Mouse (Mus musculus): ENCODE results near the gene H2-Q4. TPM values are rescaled to one million over a fixed set of nuclear protein-coding genes. Genes with fewer than 3 reads are reported as not detected.

H2-Q4 gene
- polyA plus RNA-seq, 1 experiment from 2014 or later, result 2.6 TPM

Other genes with a start within 250 kb of the H2-Q4 start
- gene Apom, start 247.6 kb upstream of the H2-Q4 start, polyA plus RNA-seq (2015; fragmentation: Nextera tagmentation; extraction: Ambion mirVana), result 2.2 and 19.0 TPM in 2 replicates
- 45.1 and 46.1 TPM in 2 replicates for gene Bag6, start 244.4 kb upstream of the H2-Q4 start, polyA plus RNA-seq (2015; fragmentation: Nextera tagmentation; extraction: Ambion mirVana)
- gene Prrc2a, start 214.7 kb upstream of the H2-Q4 start, polyA plus RNA-seq (2015; fragmentation: Nextera tagmentation; extraction: Ambion mirVana), result 124 and 130 TPM in 2 replicates
- gene Aif1, start 203.5 kb upstream of the H2-Q4 start, polyA plus RNA-seq (2015; fragmentation: Nextera tagmentation; extraction: Ambion mirVana), result 6.5 and 7.8 TPM in 2 replicates
- gene Lst1, start 191.2 kb upstream of the H2-Q4 start, polyA plus RNA-seq (2015; fragmentation: Nextera tagmentation; extraction: Ambion mirVana), result 8.6 and 9.9 TPM in 2 replicates
- 0.64 TPM in 1 of 2 replicates, not detected in the other for gene Ltb, start 185.2 kb upstream of the H2-Q4 start, polyA plus RNA-seq (2015; fragmentation: Nextera tagmentation; extraction: Ambion mirVana)
- gene Tnf, start 177.6 kb upstream of the H2-Q4 start, polyA plus RNA-seq (2015; fragmentation: Nextera tagmentation; extraction: Ambion mirVana), result 0.12 and 0.23 TPM in 2 replicates
- gene Lta, start 174.3 kb upstream of the H2-Q4 start, polyA plus RNA-seq (2015; fragmentation: Nextera tagmentation; extraction: Ambion mirVana), result not detected in 2 replicates
- gene Gm16181, start 158.8 kb upstream of the H2-Q4 start, polyA plus RNA-seq (2015; fragmentation: Nextera tagmentation; extraction: Ambion mirVana), result not detected in 2 replicates
- 10.6 and 10.7 TPM in 2 replicates for gene Atp6v1g2, start 146.0 kb upstream of the H2-Q4 start, polyA plus RNA-seq (2015; fragmentation: Nextera tagmentation; extraction: Ambion mirVana)
- gene Nfkbil1, start 143.8 kb upstream of the H2-Q4 start, polyA plus RNA-seq (2015; fragmentation: Nextera tagmentation; extraction: Ambion mirVana), result 7.6 and 8.1 TPM in 2 replicates
- gene Ddx39b, start 137.9 kb upstream of the H2-Q4 start, polyA plus RNA-seq (2015; fragmentation: Nextera tagmentation; extraction: Ambion mirVana), result 279 TPM in 2 replicates
- 43.4 and 48.6 TPM in 2 replicates for gene H2-D1, start 116.9 kb upstream of the H2-Q4 start, polyA plus RNA-seq (2015; fragmentation: Nextera tagmentation; extraction: Ambion mirVana)
- 0.19 and 0.29 TPM in 2 replicates for gene H2-Q1, start 59.2 kb upstream of the H2-Q4 start, polyA plus RNA-seq (2015; fragmentation: Nextera tagmentation; extraction: Ambion mirVana)
- 3.3 and 3.4 TPM in 2 replicates for gene H2-Q2, start 37.4 kb upstream of the H2-Q4 start, polyA plus RNA-seq (2015; fragmentation: Nextera tagmentation; extraction: Ambion mirVana)
- gene H2-Q6, start 45.2 kb downstream of the H2-Q4 start, polyA plus RNA-seq (2015; fragmentation: Nextera tagmentation; extraction: Ambion mirVana), result 0.23 and 0.61 TPM in 2 replicates
- 1.2 and 2.1 TPM in 2 replicates for gene H2-Q7, start 59.5 kb downstream of the H2-Q4 start, polyA plus RNA-seq (2015; fragmentation: Nextera tagmentation; extraction: Ambion mirVana)
- gene H2-Q10, start 90.5 kb downstream of the H2-Q4 start, polyA plus RNA-seq (2015; fragmentation: Nextera tagmentation; extraction: Ambion mirVana), result 1.4 and 5.2 TPM in 2 replicates
- gene Pou5f1, start 126.4 kb downstream of the H2-Q4 start, polyA plus RNA-seq (2015; fragmentation: Nextera tagmentation; extraction: Ambion mirVana), result not detected in 2 replicates
- 48.8 and 53.2 TPM in 2 replicates for gene Tcf19, start 137.2 kb downstream of the H2-Q4 start, polyA plus RNA-seq (2015; fragmentation: Nextera tagmentation; extraction: Ambion mirVana)
- 12.3 and 14.6 TPM in 2 replicates for gene Cchcr1, start 137.5 kb downstream of the H2-Q4 start, polyA plus RNA-seq (2015; fragmentation: Nextera tagmentation; extraction: Ambion mirVana)
- 0.90 and 1.5 TPM in 2 replicates for gene Psors1c2, start 153.6 kb downstream of the H2-Q4 start, polyA plus RNA-seq (2015; fragmentation: Nextera tagmentation; extraction: Ambion mirVana)
- 0.39 and 0.42 TPM in 2 replicates for gene Cdsn, start 172.5 kb downstream of the H2-Q4 start, polyA plus RNA-seq (2015; fragmentation: Nextera tagmentation; extraction: Ambion mirVana)
- not detected in 2 replicates for gene 2300002M23Rik, start 187.8 kb downstream of the H2-Q4 start, polyA plus RNA-seq (2015; fragmentation: Nextera tagmentation; extraction: Ambion mirVana)
- 1.5 and 1.8 TPM in 2 replicates for gene Sfta2, start 221.9 kb downstream of the H2-Q4 start, polyA plus RNA-seq (2015; fragmentation: Nextera tagmentation; extraction: Ambion mirVana)
- gene Gm9573, start 247.0 kb downstream of the H2-Q4 start, polyA plus RNA-seq (2015; fragmentation: Nextera tagmentation; extraction: Ambion mirVana), result not detected in 2 replicates

Measured in heart, embryonic 13.5 days (tissue).